Mouse (Mus musculus) liver, embryonic 14.5 days (tissue): ENCODE data around the gene Rdh8.

Experiments
- CTCF ChIP-seq: IDR thresholded peaks from 2 replicates; pipeline ENCODE4 v1.5.1; 2016; ENCODE audit warnings: antibody characterized with exemption, low read depth, control low read depth
- EP300 ChIP-seq: IDR thresholded peaks from 2 replicates; pipeline ENCODE4 v1.6.1; 2016; ENCODE audit warnings: antibody characterized with exemption, low read depth

DNA sequence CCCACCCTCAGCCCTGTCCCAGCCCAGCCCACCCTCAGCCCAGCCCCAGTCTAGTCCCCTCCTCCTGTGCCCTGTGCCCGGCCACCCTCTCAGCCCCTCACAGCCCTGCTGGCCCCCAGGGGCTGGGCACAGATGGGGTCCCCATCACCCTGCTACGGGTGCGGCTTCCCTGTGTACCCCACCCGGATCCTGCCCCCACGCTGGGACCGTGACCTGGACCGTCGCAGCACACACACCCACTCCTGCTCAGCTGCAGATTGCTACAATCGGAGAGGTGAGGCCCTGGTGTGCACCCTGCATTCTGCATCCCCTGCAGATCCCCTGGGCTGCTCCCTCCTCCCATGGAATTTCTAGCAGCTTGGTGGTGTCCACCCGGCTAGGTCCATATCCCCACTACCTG lies 54.7 kb downstream of the Rdh8 start:
- TF ChIP-seq CTCF, result no peak
- no peak for TF ChIP-seq EP300
